Mouse (Mus musculus): ENCODE measurements around the gene Rsph4a.
A peak's percentile ranks its signal among the peaks of the same experiment; 100 is the strongest.
"Not testable (repeated sequence)": the region's sequence is repeated elsewhere in the genome, so short reads cannot be mapped to it uniquely, and the experiment has no call there.

Rsph4a gene

GRCm38 (mm10) chr10:33904530-33905481 lies at the start of gene Rsph4a:
Rsph4a (plus strand) TSS chr10:33905111.
- no peak for DNase-seq

GRCm38 (mm10) chr10:33857421-33857820 lies 47.5 kb upstream of the Rsph4a start, which contains the start of gene Sult3a1:
Sult3a1 (plus strand) TSS chr10:33857721.
- no peak for DNase-seq

GRCm38 (mm10) chr10:33865994-33866393 lies 38.9 kb upstream of the Rsph4a start:
- DNase-seq = no peak

- no peak for DNase-seq
These were observed 34.5 kb upstream of the Rsph4a start for GRCm38 (mm10) chr10:33870441-33870840.

GRCm38 (mm10) chr10:33872672-33873398 lies 32.1 kb upstream of the Rsph4a start:
- DNase-seq = no peak

- not testable (repeated sequence) for DNase-seq
These were observed 22.5 kb upstream of the Rsph4a start for GRCm38 (mm10) chr10:33882411-33882810.

GRCm38 (mm10) chr10:33901520-33901919 lies 3.4 kb upstream of the Rsph4a start:
- DNase-seq = not testable (repeated sequence)

- no peak for DNase-seq
These were observed 578 bp downstream of the Rsph4a start for GRCm38 (mm10) chr10:33905489-33905888.

- no peak for DNase-seq
These were observed 35.8 kb downstream of the Rsph4a start for GRCm38 (mm10) chr10:33940702-33941101.

GRCm38 (mm10) chr10:33945390-33945789 lies 40.5 kb downstream of the Rsph4a start:
- no peak for DNase-seq

GRCm38 (mm10) chr10:33946336-33946735 lies 41.4 kb downstream of the Rsph4a start:
- DNase-seq = no peak

- DNase-seq = peak; percentile 82 to 88
These were observed 46.1 kb downstream of the Rsph4a start, which contains the start of gene Zup1 for GRCm38 (mm10) chr10:33950803-33951583. Zup1 (minus strand) TSS chr10:33951269.

GRCm38 (mm10) chr10:33952509-33952908 lies 47.6 kb downstream of the Rsph4a start:
- no peak for DNase-seq
